Mouse (Mus musculus): ENCODE measurements around the gene Il17rb. TPM values are rescaled to one million over a fixed set of nuclear protein-coding genes. Genes with fewer than 3 reads are reported as not detected.

Gene Il17rb
- polyA plus RNA-seq, 1 experiment from 2014 or later, result 0.93 TPM

DNA sequence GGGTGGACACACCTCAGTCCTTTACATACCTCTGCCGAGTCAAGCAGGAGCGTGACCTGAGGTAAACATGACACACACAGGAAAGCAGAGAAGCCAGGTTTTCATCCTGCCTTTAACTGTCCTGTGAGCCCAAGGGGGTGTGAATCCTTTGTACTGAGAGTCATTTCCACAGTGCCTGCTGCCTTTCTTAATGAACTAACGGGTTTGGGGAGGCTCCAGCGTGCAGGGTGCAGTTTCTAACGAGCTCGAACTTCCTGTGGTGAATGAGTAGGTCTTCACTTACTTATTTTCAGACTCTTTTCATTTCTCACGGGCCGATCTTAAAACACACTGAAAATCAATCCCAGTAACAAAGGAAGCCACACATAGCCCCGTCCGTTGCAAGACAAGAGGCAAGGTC, 5.8 kb upstream of the Il17rb start:
- Histone ChIP-seq H3K36me3 (no peaks in the 10 kb centered on the region), H3K4me2 (no peak overlapping the region), H3K4me3 (no peak overlapping the region), H3K27ac (no peak overlapping the region), H3K27me3 (peaks cover 1% of the 10 kb centered on the region; the same call in 1 of the 2 replicates), H3K9me3 (no peaks in the 10 kb centered on the region), H3K9ac (no peak overlapping the region), H3K4me1 (peaks cover 24% of the 10 kb centered on the region)
- ATAC-seq (ENCODE audit: insufficient number of reproducible peaks, low FRiP score, low TSS enrichment, low read depth), result no peak
- WGBS, result 39% methylated on average over 10 of the region's 10 CpGs

DNA sequence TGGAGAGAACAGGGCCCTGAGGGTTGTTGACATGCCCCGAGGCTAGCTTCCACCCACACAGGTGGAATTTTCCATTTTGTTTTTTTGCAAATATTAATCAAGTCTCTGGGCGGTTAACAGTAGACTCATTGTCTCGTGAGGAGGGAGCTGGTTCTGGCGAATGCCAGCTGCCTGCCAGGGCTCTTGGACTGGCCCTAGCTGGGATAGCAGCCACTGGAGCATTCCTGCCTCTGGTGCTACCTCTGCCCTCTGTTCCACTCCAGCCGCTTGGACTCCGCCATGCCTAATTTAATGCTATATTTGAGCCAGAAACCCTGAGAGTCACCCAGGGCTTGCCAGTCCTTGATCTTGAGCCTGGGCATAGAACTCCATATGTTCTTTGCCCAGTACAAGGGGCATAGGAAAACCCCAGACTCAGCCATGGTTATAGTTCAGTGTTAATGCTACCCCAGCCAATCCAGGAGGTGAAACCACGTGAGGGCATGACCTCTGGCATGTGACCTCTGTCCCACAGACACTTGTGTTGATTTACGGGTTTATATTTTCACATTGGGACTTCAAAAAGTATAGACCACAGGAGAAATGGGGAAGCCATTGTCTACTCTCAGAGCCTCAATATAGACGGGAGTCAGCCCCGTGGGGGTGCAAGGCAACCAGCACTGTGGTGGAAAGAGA, 3.3 kb upstream of the Il17rb start:
- Histone ChIP-seq H3K36me3 (no peaks in the 10 kb centered on the region), H3K9me3 (no peaks in the 10 kb centered on the region), H3K4me2 (no peak overlapping the region), H3K4me3 (no peak overlapping the region), H3K4me1 (peaks cover 35% of the 10 kb centered on the region), H3K27me3 (peaks cover 19% of the 10 kb centered on the region), H3K9ac (no peak overlapping the region), H3K27ac (peak overlapping the region; percentile 54; the same call in 1 of the 2 replicates)
- 63% methylated on average over 10 of the region's 10 CpGs for WGBS
- 0 out of 2 replicates have a peak, but pooled peaks have one; percentile 53 for ATAC-seq (ENCODE audit: insufficient number of reproducible peaks, low FRiP score, low TSS enrichment, low read depth)

DNA sequence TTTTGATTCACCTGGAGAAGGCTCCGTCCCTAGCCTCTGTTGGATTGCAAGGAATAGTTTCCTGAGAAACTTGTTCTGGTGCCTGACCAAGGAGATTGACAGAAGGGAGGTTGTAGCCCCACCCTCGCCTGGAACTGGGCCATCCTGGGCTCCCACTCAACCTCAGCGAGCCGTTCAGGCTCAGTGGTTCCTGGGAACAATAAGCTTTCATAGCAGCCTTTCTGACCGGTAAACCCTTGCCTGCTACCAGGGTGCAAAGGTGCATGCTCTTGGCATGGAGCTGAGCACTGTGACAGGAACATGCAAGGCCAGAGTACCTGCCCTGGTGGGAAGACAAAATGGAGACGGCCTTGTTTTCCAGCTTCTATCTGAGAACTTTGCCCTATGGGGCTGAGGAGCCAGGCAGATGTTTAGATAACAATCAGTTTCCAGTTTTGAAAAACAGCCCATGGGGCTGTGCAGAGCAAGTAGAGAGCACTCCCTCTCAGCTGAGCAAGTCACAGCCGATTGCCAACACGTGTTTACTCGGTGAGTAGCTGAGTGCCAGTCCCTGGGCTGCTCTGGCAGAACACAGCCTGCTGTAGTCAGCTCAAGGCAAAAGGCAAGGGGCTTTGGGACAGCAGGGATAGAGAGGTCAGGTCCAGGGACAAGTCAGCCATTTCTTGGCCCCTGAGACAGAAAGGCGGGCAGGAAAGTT, 1.3 kb upstream of the Il17rb start:
- Histone ChIP-seq H3K27ac (peak overlapping the region; percentile 74), H3K36me3 (no peaks in the 10 kb centered on the region), H3K9me3 (no peaks in the 10 kb centered on the region), H3K9ac (no peak overlapping the region), H3K27me3 (peaks cover 19% of the 10 kb centered on the region), H3K4me3 (no peak overlapping the region), H3K4me2 (peak overlapping the region; percentile 3; the same call in 1 of the 2 replicates), H3K4me1 (peaks cover 35% of the 10 kb centered on the region)
- no peak for ATAC-seq (ENCODE audit: insufficient number of reproducible peaks, low FRiP score, low TSS enrichment, low read depth)
- WGBS, result 52% methylated on average over 10 of the region's 10 CpGs

DNA sequence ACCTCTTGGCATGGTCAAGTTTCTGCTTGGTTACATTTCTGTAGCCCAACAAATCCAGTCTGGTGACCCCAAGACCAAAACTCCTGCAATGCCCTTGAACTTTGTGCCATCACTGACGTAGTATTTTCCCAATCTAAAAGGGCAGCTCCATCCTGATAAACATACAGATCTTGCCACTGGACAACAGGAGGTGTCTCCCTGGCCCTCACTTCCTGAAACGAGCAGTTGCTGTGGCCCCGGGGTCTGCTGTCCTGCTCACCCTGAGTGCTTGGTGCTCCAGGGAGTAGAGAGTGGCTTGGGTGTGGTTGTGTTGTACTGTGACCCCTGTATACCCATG, 9.3 kb downstream of the Il17rb start:
- ATAC-seq (ENCODE audit: insufficient number of reproducible peaks, low FRiP score, low TSS enrichment, low read depth), result no peak
- Histone ChIP-seq H3K27me3 (no peaks in the 10 kb centered on the region), H3K27ac (no peak overlapping the region), H3K4me1 (no peaks in the 10 kb centered on the region), H3K4me3 (no peak overlapping the region), H3K36me3 (peaks cover 30% of the 10 kb centered on the region), H3K9ac (no peak overlapping the region), H3K9me3 (no peaks in the 10 kb centered on the region), H3K4me2 (no peak overlapping the region)
- WGBS, result 94% methylated on average over 3 of the region's 3 CpGs

DNA sequence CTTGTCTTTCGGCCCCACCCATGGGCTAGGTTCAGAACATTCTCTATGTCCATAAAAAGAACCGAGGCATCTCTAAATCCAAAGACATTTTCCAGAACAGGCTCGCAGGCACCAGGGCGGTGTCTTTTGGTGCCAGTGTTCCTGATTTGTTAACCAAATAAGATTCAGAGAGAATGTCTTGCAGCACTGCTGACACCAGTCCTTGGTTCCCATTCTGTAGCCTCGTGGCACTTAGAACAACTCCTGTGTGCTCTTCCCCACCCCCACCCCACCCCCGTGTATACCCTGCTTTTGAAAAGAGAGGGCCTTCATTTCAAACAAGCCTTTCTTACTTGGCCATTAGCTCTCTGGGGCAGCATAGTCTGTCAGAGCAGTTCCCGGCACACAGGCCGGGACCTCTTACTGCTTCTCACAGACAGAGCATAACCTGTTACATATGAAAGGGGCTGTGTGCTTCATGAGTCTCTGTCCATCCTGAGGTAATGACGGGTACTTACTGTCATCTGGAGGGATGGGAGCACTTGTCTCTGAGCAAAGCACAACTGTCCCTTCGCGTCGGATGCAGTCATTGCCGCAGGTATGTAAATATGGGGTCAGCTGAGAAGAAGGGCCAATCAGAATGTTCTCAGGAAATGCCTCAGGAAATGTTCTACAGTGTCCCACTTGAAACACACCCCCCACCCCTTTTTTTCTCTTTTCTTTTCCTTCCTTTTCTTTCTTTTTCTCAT, 9.8 kb downstream of the Il17rb start:
- Histone ChIP-seq H3K4me1 (no peaks in the 10 kb centered on the region), H3K27me3 (no peaks in the 10 kb centered on the region), H3K36me3 (peaks cover 35% of the 10 kb centered on the region), H3K4me3 (no peak overlapping the region), H3K4me2 (no peak overlapping the region), H3K9ac (no peak overlapping the region), H3K27ac (no peak overlapping the region), H3K9me3 (no peaks in the 10 kb centered on the region)
- WGBS, result 79% methylated on average over 13 of the region's 13 CpGs
- ATAC-seq (ENCODE audit: insufficient number of reproducible peaks, low FRiP score, low TSS enrichment, low read depth), result no peak

DNA sequence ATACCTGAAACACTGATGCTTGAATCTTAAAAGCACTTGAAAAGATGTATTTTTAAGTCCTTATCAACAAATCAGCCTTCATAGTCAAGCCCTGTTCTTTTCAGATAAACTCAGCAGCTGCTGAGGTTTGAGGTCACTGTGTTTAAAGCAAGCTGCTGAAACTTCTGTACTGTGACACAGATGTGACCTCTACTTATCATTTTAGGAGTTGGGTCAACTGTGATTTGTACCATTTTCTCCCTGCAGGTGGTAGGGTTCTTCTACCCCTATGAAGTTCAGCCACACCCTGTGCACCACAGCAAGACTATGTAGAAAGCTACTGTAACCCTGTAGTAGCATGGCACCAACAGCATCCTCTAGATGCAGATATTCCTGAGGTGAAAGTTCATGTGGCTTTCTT, 11.4 kb downstream of the Il17rb start:
- Histone ChIP-seq H3K27me3 (no peaks in the 10 kb centered on the region), H3K27ac (no peak overlapping the region), H3K9ac (no peak overlapping the region), H3K4me2 (no peak overlapping the region), H3K4me3 (no peak overlapping the region), H3K4me1 (no peaks in the 10 kb centered on the region), H3K36me3 (peaks cover 51% of the 10 kb centered on the region), H3K9me3 (no peaks in the 10 kb centered on the region)
- ATAC-seq (ENCODE audit: insufficient number of reproducible peaks, low FRiP score, low TSS enrichment, low read depth), result no peak

DNA sequence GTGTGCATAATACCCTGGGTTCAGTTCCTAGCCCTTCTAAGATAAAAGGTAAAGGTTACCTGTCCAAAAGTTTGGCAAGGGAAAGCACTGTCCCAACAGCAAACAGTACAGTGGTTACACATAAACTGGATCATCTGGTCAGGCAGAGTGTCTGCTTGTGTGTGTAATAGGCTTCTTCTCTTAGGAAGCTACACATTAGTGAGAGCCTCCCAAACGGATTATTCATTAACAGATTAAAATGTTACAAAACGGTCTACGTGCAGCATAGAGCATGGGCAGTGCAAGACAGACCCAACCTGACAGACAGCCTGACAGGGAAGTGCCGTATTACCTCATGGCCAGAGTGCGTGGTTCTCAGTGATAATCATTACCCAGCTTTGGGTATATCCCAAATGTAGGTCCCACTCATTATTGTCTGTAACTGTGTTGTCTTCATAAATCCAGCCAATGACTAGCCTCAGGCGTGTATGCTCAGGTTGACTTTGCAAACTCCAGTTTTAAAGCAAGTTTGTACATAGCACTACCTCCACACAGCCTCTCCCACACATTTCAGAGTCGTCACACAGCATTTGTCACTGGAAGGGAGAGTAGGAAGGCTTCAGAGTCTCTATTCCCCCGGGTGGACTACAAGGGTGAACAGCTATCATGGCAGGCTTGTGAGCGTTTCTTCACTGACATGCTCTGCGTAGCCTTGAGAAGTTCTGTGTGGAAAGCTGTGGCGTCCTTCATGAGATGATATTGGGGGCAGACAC, 12.5 kb downstream of the Il17rb start:
- no peak overlapping the region for H3K27ac ChIP-seq
- peaks cover 63% of the 10 kb centered on the region for H3K36me3 ChIP-seq
- no peak overlapping the region for H3K9ac ChIP-seq
- no peak for ATAC-seq (ENCODE audit: insufficient number of reproducible peaks, low FRiP score, low TSS enrichment, low read depth)
- H3K4me2 ChIP-seq, result no peak overlapping the region
- no peaks in the 10 kb centered on the region for H3K9me3 ChIP-seq
- WGBS, result 88% methylated on average over 11 of the region's 11 CpGs
- H3K4me1 ChIP-seq, result no peaks in the 10 kb centered on the region
- no peaks in the 10 kb centered on the region for H3K27me3 ChIP-seq
- H3K4me3 ChIP-seq, result no peak overlapping the region

DNA sequence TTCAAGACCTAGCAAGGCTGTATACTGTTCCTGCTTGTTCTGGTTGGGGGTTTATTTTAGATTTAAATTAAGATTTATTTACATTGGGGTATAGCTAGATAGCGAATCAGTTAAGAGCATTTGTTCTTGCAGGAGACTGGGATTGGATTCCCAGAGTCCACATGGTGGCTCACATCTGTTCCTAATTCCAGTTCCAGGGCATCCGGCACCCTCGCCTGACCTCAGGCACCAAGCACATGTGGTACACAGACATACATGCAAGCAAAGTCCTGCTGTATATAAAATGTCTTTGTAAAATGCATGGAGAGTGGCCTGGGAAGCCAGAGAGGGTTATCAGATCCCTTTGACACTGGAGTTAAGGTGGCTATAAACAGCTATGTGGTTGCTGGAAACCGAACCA, 13.7 kb downstream of the Il17rb start:
- no peak overlapping the region for H3K27ac ChIP-seq

DNA sequence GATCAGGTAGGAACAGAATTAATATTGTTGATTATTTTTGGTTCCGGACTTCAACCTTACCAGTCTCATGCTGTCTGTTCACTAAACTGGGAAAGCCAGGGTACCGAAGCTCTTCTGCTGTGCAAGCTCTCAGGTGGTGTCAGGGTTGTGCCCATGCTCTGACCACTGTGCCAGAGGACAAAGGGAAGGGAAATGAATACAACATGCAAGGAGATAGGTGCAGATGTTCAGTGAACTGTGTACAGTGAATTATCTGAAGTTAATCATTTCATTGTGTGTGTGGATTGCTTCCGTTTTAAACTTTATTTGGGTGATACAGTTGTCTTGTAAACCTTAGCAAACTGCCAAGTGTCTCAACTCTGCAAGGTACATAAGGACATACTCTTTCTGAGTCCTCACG, 20.4 kb downstream of the Il17rb start:
- Histone ChIP-seq H3K36me3 (peaks cover 100% of the 10 kb centered on the region), H3K9me3 (no peaks in the 10 kb centered on the region), H3K4me2 (no peak overlapping the region), H3K4me1 (no peaks in the 10 kb centered on the region), H3K9ac (no peak overlapping the region), H3K27me3 (no peaks in the 10 kb centered on the region), H3K4me3 (no peak overlapping the region), H3K27ac (no peak overlapping the region)
- ATAC-seq (ENCODE audit: insufficient number of reproducible peaks, low FRiP score, low TSS enrichment, low read depth), result no peak
- WGBS, result 90% methylated on average over 4 of the region's 4 CpGs

More for the DNA sequence above, 13.7 kb downstream of the Il17rb start:
- no peak overlapping the region for H3K4me3 ChIP-seq
- H3K9ac ChIP-seq, result no peak overlapping the region
- WGBS, result 37% methylated on average over 4 of the region's 4 CpGs
- no peaks in the 10 kb centered on the region for H3K4me1 ChIP-seq
- no peaks in the 10 kb centered on the region for H3K27me3 ChIP-seq
- H3K4me2 ChIP-seq, result no peak overlapping the region
- ATAC-seq (ENCODE audit: insufficient number of reproducible peaks, low FRiP score, low TSS enrichment, low read depth), result no peak
- peaks cover 75% of the 10 kb centered on the region for H3K36me3 ChIP-seq
- no peaks in the 10 kb centered on the region for H3K9me3 ChIP-seq

DNA sequence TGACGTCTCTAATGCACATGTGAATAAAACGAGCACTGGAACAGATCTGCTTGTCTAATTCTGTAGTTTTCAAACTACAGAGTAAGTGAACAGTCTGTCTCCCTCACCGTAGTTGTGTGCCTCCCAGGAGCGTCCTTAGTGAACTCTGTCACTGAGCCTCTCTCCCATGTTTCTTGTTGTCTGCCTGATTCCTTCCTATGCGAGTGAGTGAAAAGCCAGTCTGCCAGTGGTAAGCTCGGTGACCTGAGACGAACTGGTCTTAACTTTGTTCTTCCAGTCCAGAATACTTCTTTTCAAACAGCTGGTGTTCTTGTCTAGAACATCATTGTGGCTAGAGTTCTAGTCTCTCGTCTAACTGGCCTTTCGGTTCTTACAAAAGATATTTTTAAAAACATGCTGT, 21.0 kb downstream of the Il17rb start:
- WGBS, result 94% methylated on average over 9 of the region's 9 CpGs
- H3K27me3 ChIP-seq, result no peaks in the 10 kb centered on the region
- no peaks in the 10 kb centered on the region for H3K9me3 ChIP-seq
- no peak overlapping the region for H3K4me3 ChIP-seq
- no peaks in the 10 kb centered on the region for H3K4me1 ChIP-seq
- no peak overlapping the region for H3K4me2 ChIP-seq
- no peak overlapping the region for H3K9ac ChIP-seq
- no peak for ATAC-seq (ENCODE audit: insufficient number of reproducible peaks, low FRiP score, low TSS enrichment, low read depth)
- peaks cover 100% of the 10 kb centered on the region for H3K36me3 ChIP-seq
- no peak overlapping the region for H3K27ac ChIP-seq

DNA sequence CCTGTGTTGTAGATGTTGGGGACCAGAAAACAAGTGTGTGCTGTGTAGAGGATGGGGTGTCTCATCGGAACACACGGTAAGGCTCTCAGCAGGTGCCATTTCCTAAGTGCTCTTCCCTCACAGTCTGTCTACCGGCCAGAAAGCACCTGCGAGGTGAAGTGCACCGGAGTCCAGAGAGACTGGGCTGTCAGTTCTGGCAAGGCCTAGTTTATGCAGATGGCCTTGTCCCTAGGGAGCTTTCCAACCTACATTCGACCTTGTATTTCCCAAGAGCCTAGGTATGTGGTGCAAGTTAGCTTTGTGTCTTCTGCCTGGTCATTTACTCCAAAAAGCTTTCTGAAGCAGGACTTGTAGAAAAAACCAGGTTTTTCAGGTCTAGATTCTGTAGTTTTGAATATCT, 21.4 kb downstream of the Il17rb start:
- Histone ChIP-seq H3K4me1 (no peaks in the 10 kb centered on the region), H3K36me3 (peaks cover 100% of the 10 kb centered on the region), H3K9ac (no peak overlapping the region), H3K4me3 (no peak overlapping the region), H3K4me2 (no peak overlapping the region), H3K27me3 (no peaks in the 10 kb centered on the region), H3K27ac (no peak overlapping the region), H3K9me3 (no peaks in the 10 kb centered on the region)
- ATAC-seq (ENCODE audit: insufficient number of reproducible peaks, low FRiP score, low TSS enrichment, low read depth), result no peak
- WGBS, result 89% methylated on average over 6 of the region's 6 CpGs

DNA sequence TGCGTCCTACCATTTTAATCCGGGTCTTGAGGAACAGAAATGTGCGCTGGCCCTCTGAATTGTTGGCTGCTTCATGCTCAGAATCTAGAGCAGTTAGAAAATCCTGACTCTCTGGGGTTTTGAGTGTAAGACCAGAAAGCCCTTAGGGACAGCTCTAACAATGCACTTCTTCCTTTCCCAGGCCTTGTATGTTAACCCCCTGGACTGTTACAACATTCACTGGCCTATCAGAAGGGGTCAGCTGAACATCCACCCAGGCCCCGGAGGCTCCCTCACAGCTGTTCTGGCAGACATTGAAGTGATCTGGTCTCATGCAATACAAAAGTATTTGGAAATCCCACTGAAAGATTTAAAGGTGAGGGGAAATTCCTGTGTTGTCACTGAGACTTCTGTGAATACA, 22.6 kb downstream of the Il17rb start:
- no peak for ATAC-seq (ENCODE audit: insufficient number of reproducible peaks, low FRiP score, low TSS enrichment, low read depth)
- WGBS, result 94% methylated on average over 4 of the region's 4 CpGs

More for the DNA sequence above, 22.6 kb downstream of the Il17rb start:
- H3K36me3 ChIP-seq, result peaks cover 100% of the 10 kb centered on the region
- H3K9me3 ChIP-seq, result no peaks in the 10 kb centered on the region
- no peak overlapping the region for H3K9ac ChIP-seq
- no peak overlapping the region for H3K27ac ChIP-seq
- H3K27me3 ChIP-seq, result no peaks in the 10 kb centered on the region
- no peak overlapping the region for H3K4me2 ChIP-seq
- no peaks in the 10 kb centered on the region for H3K4me1 ChIP-seq
- no peak overlapping the region for H3K4me3 ChIP-seq

All from limb, embryonic 15.5 days (tissue).